Mouse (Mus musculus) bone marrow macrophage, adult 2 months (primary cell): Measurements from ENCODE around the gene Podn.

Source experiments
- CTCF ChIP-seq: IDR thresholded peaks from 2 replicates; pipeline ENCODE4 v1.5.1; 2012; ENCODE audit warnings: low read depth, mild to moderate bottlenecking, low read length, moderate library complexity
- POLR2A ChIP-seq: IDR thresholded peaks from 2 replicates; pipeline ENCODE4 v1.6.1; 2012; ENCODE audit warnings: mild to moderate bottlenecking, low read depth, low read length, borderline replicate concordance

- TF ChIP-seq CTCF (no peak), POLR2A (no peak)
These were observed 40.4 kb downstream of the Podn start for GRCm38 (mm10) chr4:108055873-108056272.
